Mouse (Mus musculus) erythroblast, embryonic 14.5 days (primary cell): ENCODE measurements around the gene Shroom3. TPM values are rescaled to one million over a fixed set of nuclear protein-coding genes. Genes with fewer than 3 reads are reported as not detected.
"Not testable (repeated sequence)": the region's sequence is repeated elsewhere in the genome, so short reads cannot be mapped to it uniquely, and the experiment has no call there.

Source experiments
- H3K27me3 ChIP-seq: 2 replicates; pipeline ENCODE4 v1.6.1; 2012; ENCODE audit warnings: inconsistent platforms; ENCODE audit not compliant: control insufficient read depth
- H3K36me3 ChIP-seq: 2 replicates; pipeline ENCODE4 v1.6.1; 2012; ENCODE audit warnings: mild to moderate bottlenecking, inconsistent platforms; ENCODE audit not compliant: control insufficient read depth
- H3K4me1 ChIP-seq: 2 replicates; pipeline ENCODE4 v1.6.1; 2012; ENCODE audit warnings: inconsistent platforms; ENCODE audit not compliant: control insufficient read depth
- H3K4me3 ChIP-seq: replicated peaks from 2 replicates; pipeline ENCODE3; 2012; ENCODE audit warnings: moderate library complexity, mild to moderate bottlenecking, inconsistent platforms
- H3K9me3 ChIP-seq: 2 replicates; pipeline ENCODE4 v1.6.1; 2012; ENCODE audit warnings: low read length, inconsistent platforms, mixed read lengths; ENCODE audit not compliant: control insufficient read depth
- GATA1 ChIP-seq: IDR thresholded peaks from 2 replicates; pipeline ENCODE4 v1.6.1; 2012; ENCODE audit warnings: low read length, inconsistent platforms, mixed read lengths
- TAL1 ChIP-seq: IDR thresholded peaks from 3 replicates; pipeline ENCODE4 v1.6.1; 2012; ENCODE audit warnings: low read length, inconsistent platforms, mixed read lengths
- polyA plus RNA-seq: library from polyadenylated mRNA; stranded (reverse); fragments of >175 nt; gene quantifications from 2 replicates; pipeline ENCODE4 v1.2.3, GENCODE M21; 2012

The Shroom3 gene
- polyA plus RNA-seq, 1 experiment = 0.04 TPM

- Histone ChIP-seq H3K36me3 (no peaks in the 10 kb centered on the region; the same call in 1 of the 2 replicates), H3K27me3 (no peaks in the 10 kb centered on the region), H3K9me3 (no peaks in the 10 kb centered on the region), H3K4me3 (no peak overlapping the region), H3K4me1 (no peaks in the 10 kb centered on the region)
- TF ChIP-seq GATA1 = no peak
- TF ChIP-seq TAL1 = no peak
These were observed 234.5 kb downstream of the Shroom3 start for GRCm38 (mm10) chr5:92917755-92918154.

GRCm38 (mm10) chr5:92918170-92918569 is 234.9 kb downstream of the Shroom3 start:
- H3K9me3 ChIP-seq = no peaks in the 10 kb centered on the region
- no peaks in the 10 kb centered on the region; the same call in 1 of the 2 replicates for H3K36me3 ChIP-seq
- TF ChIP-seq GATA1 = no peak
- no peak for TF ChIP-seq TAL1
- no peak overlapping the region for H3K4me3 ChIP-seq
- no peaks in the 10 kb centered on the region for H3K4me1 ChIP-seq
- H3K27me3 ChIP-seq = no peaks in the 10 kb centered on the region

GRCm38 (mm10) chr5:92918866-92919265 is 235.6 kb downstream of the Shroom3 start:
- no peak overlapping the region for H3K4me3 ChIP-seq
- no peaks in the 10 kb centered on the region for H3K27me3 ChIP-seq
- no peaks in the 10 kb centered on the region for H3K4me1 ChIP-seq
- no peaks in the 10 kb centered on the region; the same call in 1 of the 2 replicates for H3K36me3 ChIP-seq
- TF ChIP-seq TAL1 (no peak), GATA1 (no peak)
- no peaks in the 10 kb centered on the region for H3K9me3 ChIP-seq

- Histone ChIP-seq H3K4me3 (no peak overlapping the region), H3K9me3 (no peaks in the 10 kb centered on the region), H3K36me3 (no peaks in the 10 kb centered on the region; the same call in 1 of the 2 replicates), H3K4me1 (no peaks in the 10 kb centered on the region), H3K27me3 (no peaks in the 10 kb centered on the region)
- TF ChIP-seq TAL1 (no peak), GATA1 (no peak)
These were observed 236.2 kb downstream of the Shroom3 start for GRCm38 (mm10) chr5:92919390-92919789.

- no peaks in the 10 kb centered on the region; the same call in 1 of the 2 replicates for H3K36me3 ChIP-seq
- H3K4me3 ChIP-seq = no peak overlapping the region
- H3K27me3 ChIP-seq = no peaks in the 10 kb centered on the region
- no peak for TF ChIP-seq TAL1
- H3K4me1 ChIP-seq = no peaks in the 10 kb centered on the region
- H3K9me3 ChIP-seq = no peaks in the 10 kb centered on the region
These were observed 237.7 kb downstream of the Shroom3 start for GRCm38 (mm10) chr5:92920984-92921383.

GRCm38 (mm10) chr5:92921728-92922127 is 238.5 kb downstream of the Shroom3 start:
- no peaks in the 10 kb centered on the region for H3K9me3 ChIP-seq

GRCm38 (mm10) chr5:92922981-92923380 is 239.7 kb downstream of the Shroom3 start:
- H3K27me3 ChIP-seq, H3K4me3 ChIP-seq, H3K36me3 ChIP-seq, H3K4me1 ChIP-seq, H3K9me3 ChIP-seq: not testable (repeated sequence)

More at GRCm38 (mm10) chr5:92921728-92922127, 238.5 kb downstream of the Shroom3 start:
- Histone ChIP-seq H3K36me3 (no peaks in the 10 kb centered on the region; the same call in 1 of the 2 replicates), H3K27me3 (no peaks in the 10 kb centered on the region), H3K4me3 (no peak overlapping the region), H3K4me1 (no peaks in the 10 kb centered on the region)
- no peak for TF ChIP-seq GATA1
- TF ChIP-seq TAL1 = no peak

GRCm38 (mm10) chr5:92924851-92925477 is 241.7 kb downstream of the Shroom3 start:
- no peaks in the 10 kb centered on the region for H3K4me1 ChIP-seq
- H3K36me3 ChIP-seq = no peaks in the 10 kb centered on the region; the same call in 1 of the 2 replicates
- no peaks in the 10 kb centered on the region for H3K9me3 ChIP-seq
- H3K4me3 ChIP-seq = no peak overlapping the region
- no peak for TF ChIP-seq GATA1
- TF ChIP-seq TAL1 = no peak
- H3K27me3 ChIP-seq = no peaks in the 10 kb centered on the region

GRCm38 (mm10) chr5:92927667-92928066 is 244.4 kb downstream of the Shroom3 start:
- Histone ChIP-seq H3K4me3 (no peak overlapping the region), H3K4me1 (no peaks in the 10 kb centered on the region), H3K36me3 (no peaks in the 10 kb centered on the region), H3K27me3 (no peaks in the 10 kb centered on the region), H3K9me3 (no peaks in the 10 kb centered on the region)
- no peak for TF ChIP-seq TAL1
- TF ChIP-seq GATA1 = no peak

- Histone ChIP-seq H3K36me3 (no peaks in the 10 kb centered on the region), H3K27me3 (no peaks in the 10 kb centered on the region), H3K9me3 (no peaks in the 10 kb centered on the region), H3K4me3 (no peak overlapping the region), H3K4me1 (no peaks in the 10 kb centered on the region)
- TF ChIP-seq TAL1 = no peak
- TF ChIP-seq GATA1 = no peak
These were observed 247.3 kb downstream of the Shroom3 start for GRCm38 (mm10) chr5:92930557-92930956.
